Mouse (Mus musculus): ENCODE data around the gene Mrgprh. TPM values are rescaled to one million over a fixed set of nuclear protein-coding genes. Genes with fewer than 3 reads are reported as not detected.

Gene Mrgprh
- polyA plus RNA-seq (2014; fragmentation: Nextera tagmentation; extraction: Ambion mirVana) = not detected in 2 replicates

DNA sequence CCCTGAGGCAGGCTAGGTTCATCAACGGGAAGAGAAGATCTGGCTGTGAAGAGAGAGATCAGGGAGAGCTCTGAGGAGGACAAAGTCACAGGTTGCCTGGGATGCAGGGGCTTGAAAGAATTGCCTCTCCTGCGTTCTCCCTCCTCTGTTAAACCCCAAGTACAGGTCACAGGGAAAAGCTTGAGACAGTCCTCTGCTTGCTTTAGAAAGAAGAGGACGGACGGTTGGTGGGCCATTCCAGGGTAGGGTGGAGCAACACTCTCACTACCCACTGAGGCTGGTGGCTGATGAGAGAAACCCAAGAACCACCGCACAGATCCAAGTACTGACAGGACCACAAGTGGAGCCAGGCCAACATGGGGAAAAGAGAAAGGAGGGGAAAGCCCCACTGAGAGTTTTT lies at the start of gene Mrgprh:
TSS of gene Mrgprh (plus strand) at position 301 of the 400 bp plus-strand sequence.
- DNase-seq (ENCODE audit: low spot score) = no peak
- H3K9me3 ChIP-seq (ENCODE audit: control insufficient read depth, low read length) = no peaks in the 10 kb centered on the region
- H3K4me2 ChIP-seq (replicated peaks; ENCODE audit: low read depth, low read length) = no peak within 1 kb of the TSS
- no peak within 1 kb of the TSS for H3K27ac ChIP-seq (ENCODE audit: low read depth, low read length)
- H3K27me3 ChIP-seq (ENCODE audit: control insufficient read depth, insufficient read depth, low read length) = no peaks in the 10 kb centered on the region
- no peaks in the 10 kb centered on the region for H3K36me3 ChIP-seq (ENCODE audit: control insufficient read depth, insufficient read depth, low read length)
- no peaks in the 10 kb centered on the region for H3K4me1 ChIP-seq (replicated peaks; ENCODE audit: control insufficient read depth, insufficient read depth, low read length)
- ATAC-seq (ENCODE audit: low FRiP score) = no peak
- WGBS = 86% methylated on average over 5 of the region's 5 CpGs
- no peak within 1 kb of the TSS for H3K9ac ChIP-seq (ENCODE audit: low read depth, low read length)
- no peak within 1 kb of the TSS for H3K4me3 ChIP-seq (ENCODE audit: low read depth, low read length)

GRCm38 (mm10) chr17:12830351-12830750 lies 45.5 kb upstream of the Mrgprh start:
- no peaks in the 10 kb centered on the region for H3K4me1 ChIP-seq (replicated peaks; ENCODE audit: control insufficient read depth, insufficient read depth, low read length)

GRCm38 (mm10) chr17:12832231-12832630 lies 43.6 kb upstream of the Mrgprh start:
- H3K27ac ChIP-seq (ENCODE audit: low read depth, low read length) = no peak overlapping the region
- WGBS = 93% methylated on average over 3 of the region's 3 CpGs
- H3K4me3 ChIP-seq (ENCODE audit: low read depth, low read length) = no peak overlapping the region
- no peaks in the 10 kb centered on the region for H3K27me3 ChIP-seq (ENCODE audit: control insufficient read depth, insufficient read depth, low read length)
- ATAC-seq (ENCODE audit: low FRiP score) (no peak), DNase-seq (ENCODE audit: low spot score) (no peak)
- no peak overlapping the region for H3K4me2 ChIP-seq (replicated peaks; ENCODE audit: low read depth, low read length)
- H3K36me3 ChIP-seq (ENCODE audit: control insufficient read depth, insufficient read depth, low read length) = no peaks in the 10 kb centered on the region
- H3K4me1 ChIP-seq (replicated peaks; ENCODE audit: control insufficient read depth, insufficient read depth, low read length) = no peaks in the 10 kb centered on the region
- H3K9me3 ChIP-seq (ENCODE audit: control insufficient read depth, low read length) = no peaks in the 10 kb centered on the region
- no peak overlapping the region for H3K9ac ChIP-seq (ENCODE audit: low read depth, low read length)

More at GRCm38 (mm10) chr17:12830351-12830750, 45.5 kb upstream of the Mrgprh start:
- 85% methylated on average over 5 of the region's 5 CpGs for WGBS
- Histone ChIP-seq H3K27ac (ENCODE audit: low read depth, low read length) (no peak overlapping the region), H3K4me3 (ENCODE audit: low read depth, low read length) (no peak overlapping the region), H3K4me2 (replicated peaks; ENCODE audit: low read depth, low read length) (no peak overlapping the region), H3K9ac (ENCODE audit: low read depth, low read length) (no peak overlapping the region), H3K27me3 (ENCODE audit: control insufficient read depth, insufficient read depth, low read length) (no peaks in the 10 kb centered on the region), H3K36me3 (ENCODE audit: control insufficient read depth, insufficient read depth, low read length) (no peaks in the 10 kb centered on the region), H3K9me3 (ENCODE audit: control insufficient read depth, low read length) (no peaks in the 10 kb centered on the region)
- ATAC-seq (ENCODE audit: low FRiP score) (no peak), DNase-seq (ENCODE audit: low spot score) (no peak)

DNA sequence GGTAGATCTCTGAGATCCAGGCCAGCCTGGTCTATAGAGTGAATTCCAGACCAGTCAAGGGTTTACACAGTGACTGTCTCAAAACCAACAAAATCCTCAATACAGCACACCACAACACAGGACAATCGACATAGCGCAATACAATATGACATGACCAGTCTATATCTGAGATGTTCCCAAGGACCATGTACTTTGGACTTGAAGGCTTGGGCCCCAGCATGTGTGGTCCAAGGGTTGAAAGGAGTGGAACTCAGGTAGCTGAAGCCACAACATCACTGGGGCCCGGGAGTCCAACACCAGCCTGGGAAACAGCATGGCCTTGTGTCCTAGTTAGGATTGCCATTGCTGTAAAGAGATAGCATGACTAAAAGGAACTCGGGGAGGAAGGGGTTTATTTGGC lies 43.2 kb upstream of the Mrgprh start:
- no peak overlapping the region for H3K9ac ChIP-seq (ENCODE audit: low read depth, low read length)
- H3K9me3 ChIP-seq (ENCODE audit: control insufficient read depth, low read length) = no peaks in the 10 kb centered on the region
- WGBS = 94% methylated on average over 4 of the region's 4 CpGs
- no peak overlapping the region for H3K4me2 ChIP-seq (replicated peaks; ENCODE audit: low read depth, low read length)
- ATAC-seq (ENCODE audit: low FRiP score) (no peak), DNase-seq (ENCODE audit: low spot score) (no peak)
- H3K4me1 ChIP-seq (replicated peaks; ENCODE audit: control insufficient read depth, insufficient read depth, low read length) = no peaks in the 10 kb centered on the region
- no peak overlapping the region for H3K27ac ChIP-seq (ENCODE audit: low read depth, low read length)
- H3K36me3 ChIP-seq (ENCODE audit: control insufficient read depth, insufficient read depth, low read length) = no peaks in the 10 kb centered on the region
- H3K27me3 ChIP-seq (ENCODE audit: control insufficient read depth, insufficient read depth, low read length) = no peaks in the 10 kb centered on the region
- H3K4me3 ChIP-seq (ENCODE audit: low read depth, low read length) = no peak overlapping the region

DNA sequence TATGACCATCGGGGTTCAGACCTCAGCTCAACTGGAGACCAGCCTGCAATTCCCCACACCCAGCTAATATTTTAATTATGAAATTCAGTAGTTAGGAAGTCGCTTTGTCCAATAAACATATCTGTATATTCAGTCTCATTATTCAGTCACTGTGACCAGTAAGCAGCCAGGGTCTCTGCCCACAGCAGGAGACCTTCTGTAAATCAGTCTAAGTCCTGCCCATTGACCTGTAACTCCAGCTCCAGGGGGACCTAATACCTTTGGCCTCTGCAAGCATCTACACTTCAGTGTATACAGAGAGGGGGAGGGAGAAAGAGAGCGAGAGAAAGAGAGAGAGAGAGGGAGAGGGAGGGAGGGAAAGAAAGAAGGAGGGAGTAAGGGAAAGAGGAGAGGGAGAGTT lies 41.5 kb upstream of the Mrgprh start:
- WGBS = 78% methylated on average over 3 of the region's 3 CpGs
- DNase-seq (ENCODE audit: low spot score) (no peak), ATAC-seq (ENCODE audit: low FRiP score) (no peak)
- Histone ChIP-seq H3K9ac (ENCODE audit: low read depth, low read length) (no peak overlapping the region), H3K36me3 (ENCODE audit: control insufficient read depth, insufficient read depth, low read length) (no peaks in the 10 kb centered on the region), H3K9me3 (ENCODE audit: control insufficient read depth, low read length) (no peaks in the 10 kb centered on the region), H3K4me3 (ENCODE audit: low read depth, low read length) (no peak overlapping the region), H3K27me3 (ENCODE audit: control insufficient read depth, insufficient read depth, low read length) (no peaks in the 10 kb centered on the region), H3K4me2 (replicated peaks; ENCODE audit: low read depth, low read length) (no peak overlapping the region), H3K4me1 (replicated peaks; ENCODE audit: control insufficient read depth, insufficient read depth, low read length) (no peaks in the 10 kb centered on the region), H3K27ac (ENCODE audit: low read depth, low read length) (no peak overlapping the region)

GRCm38 (mm10) chr17:12834826-12835225 lies 41.0 kb upstream of the Mrgprh start:
- Histone ChIP-seq H3K9ac (ENCODE audit: low read depth, low read length) (no peak overlapping the region), H3K4me3 (ENCODE audit: low read depth, low read length) (no peak overlapping the region), H3K27ac (ENCODE audit: low read depth, low read length) (no peak overlapping the region), H3K9me3 (ENCODE audit: control insufficient read depth, low read length) (no peaks in the 10 kb centered on the region), H3K4me2 (replicated peaks; ENCODE audit: low read depth, low read length) (no peak overlapping the region), H3K36me3 (ENCODE audit: control insufficient read depth, insufficient read depth, low read length) (no peaks in the 10 kb centered on the region), H3K27me3 (ENCODE audit: control insufficient read depth, insufficient read depth, low read length) (no peaks in the 10 kb centered on the region), H3K4me1 (replicated peaks; ENCODE audit: control insufficient read depth, insufficient read depth, low read length) (no peaks in the 10 kb centered on the region)
- ATAC-seq (ENCODE audit: low FRiP score) = no peak
- 73% methylated on average over 3 of the region's 3 CpGs for WGBS
- no peak for DNase-seq (ENCODE audit: low spot score)

- Histone ChIP-seq H3K27ac (ENCODE audit: low read depth, low read length) (no peak overlapping the region), H3K27me3 (ENCODE audit: control insufficient read depth, insufficient read depth, low read length) (no peaks in the 10 kb centered on the region), H3K9me3 (ENCODE audit: control insufficient read depth, low read length) (no peaks in the 10 kb centered on the region), H3K4me3 (ENCODE audit: low read depth, low read length) (no peak overlapping the region), H3K4me1 (replicated peaks; ENCODE audit: control insufficient read depth, insufficient read depth, low read length) (no peaks in the 10 kb centered on the region), H3K4me2 (replicated peaks; ENCODE audit: low read depth, low read length) (no peak overlapping the region), H3K36me3 (ENCODE audit: control insufficient read depth, insufficient read depth, low read length) (no peaks in the 10 kb centered on the region), H3K9ac (ENCODE audit: low read depth, low read length) (no peak overlapping the region)
- WGBS = 90% methylated on average over 5 of the region's 5 CpGs
- ATAC-seq (ENCODE audit: low FRiP score) (no peak), DNase-seq (ENCODE audit: low spot score) (no peak)
These were observed 40.1 kb upstream of the Mrgprh start for GRCm38 (mm10) chr17:12835738-12836137.

GRCm38 (mm10) chr17:12839475-12840267 lies 36.2 kb upstream of the Mrgprh start:
- Histone ChIP-seq H3K36me3 (ENCODE audit: control insufficient read depth, insufficient read depth, low read length) (no peaks in the 10 kb centered on the region), H3K4me1 (replicated peaks; ENCODE audit: control insufficient read depth, insufficient read depth, low read length) (no peaks in the 10 kb centered on the region), H3K27me3 (ENCODE audit: control insufficient read depth, insufficient read depth, low read length) (no peaks in the 10 kb centered on the region), H3K4me2 (replicated peaks; ENCODE audit: low read depth, low read length) (no peak overlapping the region), H3K9me3 (ENCODE audit: control insufficient read depth, low read length) (no peaks in the 10 kb centered on the region), H3K9ac (ENCODE audit: low read depth, low read length) (no peak overlapping the region), H3K4me3 (ENCODE audit: low read depth, low read length) (no peak overlapping the region), H3K27ac (ENCODE audit: low read depth, low read length) (no peak overlapping the region)
- DNase-seq (ENCODE audit: low spot score) (no peak), ATAC-seq (ENCODE audit: low FRiP score) (no peak)
- 70% methylated on average over 10 of the region's 10 CpGs for WGBS

DNA sequence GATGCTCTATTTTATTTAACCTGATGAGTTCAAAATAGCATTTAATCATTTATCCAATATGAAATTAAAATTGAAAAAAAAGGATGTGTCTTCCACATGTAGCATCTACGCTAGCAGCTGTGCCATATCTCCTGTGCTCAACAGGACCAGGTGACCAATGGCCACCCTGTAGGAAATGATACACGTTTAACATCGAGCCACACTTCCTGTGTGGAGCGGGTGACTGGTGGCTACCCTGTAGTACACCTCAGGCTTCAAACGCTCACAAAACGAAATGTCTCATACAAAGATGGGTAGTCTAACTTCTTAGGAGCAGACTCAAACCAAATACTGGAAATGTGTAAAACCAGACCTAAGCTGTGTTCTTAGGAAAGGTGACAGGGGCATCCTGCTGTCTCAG lies 32.0 kb upstream of the Mrgprh start:
- DNase-seq (ENCODE audit: low spot score) (no peak), ATAC-seq (ENCODE audit: low FRiP score) (no peak)
- Histone ChIP-seq H3K9ac (ENCODE audit: low read depth, low read length) (no peak overlapping the region), H3K4me2 (replicated peaks; ENCODE audit: low read depth, low read length) (no peak overlapping the region), H3K9me3 (ENCODE audit: control insufficient read depth, low read length) (no peaks in the 10 kb centered on the region), H3K36me3 (ENCODE audit: control insufficient read depth, insufficient read depth, low read length) (no peaks in the 10 kb centered on the region), H3K4me3 (ENCODE audit: low read depth, low read length) (no peak overlapping the region), H3K27me3 (ENCODE audit: control insufficient read depth, insufficient read depth, low read length) (no peaks in the 10 kb centered on the region), H3K27ac (ENCODE audit: low read depth, low read length) (no peak overlapping the region), H3K4me1 (replicated peaks; ENCODE audit: control insufficient read depth, insufficient read depth, low read length) (no peaks in the 10 kb centered on the region)
- WGBS = 79% methylated on average over 6 of the region's 6 CpGs

Data from hindbrain, embryonic 11.5 days (tissue).